Mouse (Mus musculus): ENCODE data around the gene Gm20792.
"Not testable (repeated sequence)": the region's sequence is repeated elsewhere in the genome, so short reads cannot be mapped to it uniquely, and the experiment has no call there.

Gm20792 gene

GRCm38 (mm10) chrY:48311555-48311954, at the start of gene Gm20792:
Gene Gm20792 (plus strand): TSS chrY:48311855.
- not testable (repeated sequence) for DNase-seq
